Mouse (Mus musculus) forebrain, embryonic 13.5 days (tissue): Measurements from ENCODE around the gene Atox1. TPM values are rescaled to one million over a fixed set of nuclear protein-coding genes. Genes with fewer than 3 reads are reported as not detected.
"Not testable (repeated sequence)": the region's sequence is repeated elsewhere in the genome, so short reads cannot be mapped to it uniquely, and the experiment has no call there.

Experiments
- ATAC-seq: fragments of 200-750 bp; cut with Nextera tagmentation; 2 replicates; pipeline ENCODE4 v1.8.0; 2017
- H3K27ac ChIP-seq: fragments of 300-500 bp; sonication (generic); 2 replicates; pipeline ENCODE4 v1.5.1; 2015; ENCODE audit warnings: inconsistent platforms, mild to moderate bottlenecking, moderate library complexity
- H3K27me3 ChIP-seq: fragments of 300-500 bp; sonication (generic); 2 replicates; pipeline ENCODE4 v1.6.1; 2015; ENCODE audit warnings: mild to moderate bottlenecking, inconsistent platforms
- H3K36me3 ChIP-seq: fragments of 300-500 bp; sonication (generic); 2 replicates; pipeline ENCODE4 v1.6.1; 2015; ENCODE audit warnings: mild to moderate bottlenecking, inconsistent platforms; ENCODE audit not compliant: poor library complexity, severe bottlenecking
- H3K4me1 ChIP-seq: fragments of 300-500 bp; sonication (generic); 2 replicates; pipeline ENCODE4 v1.6.1; 2015; ENCODE audit warnings: inconsistent platforms
- H3K4me2 ChIP-seq: fragments of 300-500 bp; sonication (generic); 2 replicates; pipeline ENCODE4 v1.6.1; 2015; ENCODE audit warnings: inconsistent platforms, mild to moderate bottlenecking, moderate library complexity
- H3K4me3 ChIP-seq: fragments of 300-500 bp; sonication (generic); 2 replicates; pipeline ENCODE4 v1.5.1; 2015; ENCODE audit warnings: mild to moderate bottlenecking, inconsistent platforms
- H3K9ac ChIP-seq: fragments of 300-500 bp; sonication (generic); 2 replicates; pipeline ENCODE4 v1.6.1; 2015; ENCODE audit warnings: mild to moderate bottlenecking, inconsistent platforms
- H3K9me3 ChIP-seq: fragments of 300-500 bp; sonication (generic); replicated peaks from 2 replicates; pipeline ENCODE4 v1.6.1; 2016; ENCODE audit warnings: inconsistent platforms
- WGBS: fragments of 180-500 bp; shearing (Covaris S2); methylation state at CpG from one replicate; pipeline ENCODE4 v1.1.7; 2015; 5-methylcytosine and 5-hydroxymethylcytosine counted together
- polyA plus RNA-seq: library from polyadenylated mRNA; unstranded; fragments of >200 nt; fragmentation: Nextera tagmentation; extraction: Ambion mirVana; gene quantifications from 2 replicates; pipeline ENCODE4 v1.2.1, GENCODE M21; 2015

Gene Atox1
- polyA plus RNA-seq, 1 experiment from 2014 or later: 278 TPM

GRCm38 (mm10) chr11:55419678-55420307 lies 41.2 kb downstream of the Atox1 start:
- no peaks in the 10 kb centered on the region for H3K27me3 ChIP-seq
- H3K4me3 ChIP-seq: peak overlapping the region; percentile 37
- H3K9me3 ChIP-seq: no peaks in the 10 kb centered on the region
- no peaks in the 10 kb centered on the region for H3K36me3 ChIP-seq
- WGBS: 4% methylated on average over 9 of the region's 9 CpGs
- H3K27ac ChIP-seq: peak overlapping the region; percentile 44
- peaks cover 45% of the 10 kb centered on the region for H3K4me1 ChIP-seq
- ATAC-seq: peak; percentile 64
- H3K4me2 ChIP-seq: peak overlapping the region; percentile 63
- H3K9ac ChIP-seq: peak overlapping the region; percentile 64

- Histone ChIP-seq H3K4me3 (peak overlapping the region; percentile 37), H3K9me3 (no peaks in the 10 kb centered on the region), H3K27ac (peak overlapping the region; percentile 44), H3K4me1 (peaks cover 40% of the 10 kb centered on the region), H3K36me3 (no peaks in the 10 kb centered on the region), H3K9ac (peak overlapping the region; percentile 64), H3K27me3 (no peaks in the 10 kb centered on the region), H3K4me2 (peak overlapping the region; percentile 63)
- no peak; the same call in 1 of the 2 replicates for ATAC-seq
- 3% methylated on average over 4 of the region's 4 CpGs for WGBS
These were observed 41.8 kb downstream of the Atox1 start for GRCm38 (mm10) chr11:55419296-55419677.

- no peaks in the 10 kb centered on the region for H3K9me3 ChIP-seq
- WGBS: 8% methylated on average over 3 of the region's 3 CpGs
- H3K36me3 ChIP-seq: no peaks in the 10 kb centered on the region
- H3K9ac ChIP-seq: peak overlapping the region; percentile 51
- peak overlapping the region; percentile 10; the same call in 1 of the 2 replicates for H3K27ac ChIP-seq
- H3K27me3 ChIP-seq: no peaks in the 10 kb centered on the region
- ATAC-seq: no peak
- peak overlapping the region; percentile 63 for H3K4me2 ChIP-seq
- peak overlapping the region; percentile 37 for H3K4me3 ChIP-seq
- peaks cover 34% of the 10 kb centered on the region for H3K4me1 ChIP-seq
These were observed 42.4 kb downstream of the Atox1 start for GRCm38 (mm10) chr11:55418704-55419061.

GRCm38 (mm10) chr11:55417898-55418703 lies 42.9 kb downstream of the Atox1 start:
- no peaks in the 10 kb centered on the region for H3K36me3 ChIP-seq
- H3K4me3 ChIP-seq: peak overlapping the region; percentile 37
- peak overlapping the region; percentile 63 for H3K4me2 ChIP-seq
- ATAC-seq: peak; percentile 85
- peaks cover 30% of the 10 kb centered on the region for H3K4me1 ChIP-seq
- H3K9ac ChIP-seq: peak overlapping the region; percentile 58
- H3K27me3 ChIP-seq: no peaks in the 10 kb centered on the region
- WGBS: 1% methylated on average over 24 of the region's 24 CpGs
- H3K9me3 ChIP-seq: no peaks in the 10 kb centered on the region
- H3K27ac ChIP-seq: peak overlapping the region; percentile 58; the same call in 1 of the 2 replicates

- no peak for ATAC-seq
- WGBS: 87% methylated on average over 6 of the region's 6 CpGs
- no peaks in the 10 kb centered on the region for H3K27me3 ChIP-seq
- no peak overlapping the region for H3K9ac ChIP-seq
- H3K27ac ChIP-seq: no peak overlapping the region
- H3K36me3 ChIP-seq: no peaks in the 10 kb centered on the region
- H3K4me2 ChIP-seq: no peak overlapping the region
- H3K9me3 ChIP-seq: no peaks in the 10 kb centered on the region
- no peak overlapping the region for H3K4me3 ChIP-seq
- peaks cover 30% of the 10 kb centered on the region for H3K4me1 ChIP-seq
These were observed 44.3 kb downstream of the Atox1 start for GRCm38 (mm10) chr11:55416609-55417265.

GRCm38 (mm10) chr11:55415731-55416130 lies 45.3 kb downstream of the Atox1 start:
- H3K27ac ChIP-seq, H3K36me3 ChIP-seq, H3K9me3 ChIP-seq, H3K4me3 ChIP-seq, H3K27me3 ChIP-seq, ATAC-seq, H3K9ac ChIP-seq, H3K4me2 ChIP-seq: not testable (repeated sequence)
- 92% methylated on average over 6 of the region's 6 CpGs for WGBS
- H3K4me1 ChIP-seq: peaks cover 30% of the 10 kb centered on the region

GRCm38 (mm10) chr11:55415036-55415704 lies 45.9 kb downstream of the Atox1 start:
- Histone ChIP-seq H3K4me1 (peaks cover 29% of the 10 kb centered on the region), H3K27ac (peak overlapping the region; percentile 4; the same call in 1 of the 2 replicates), H3K9ac (no peak overlapping the region), H3K9me3 (no peaks in the 10 kb centered on the region), H3K36me3 (no peaks in the 10 kb centered on the region), H3K4me3 (no peak overlapping the region), H3K4me2 (no peak overlapping the region), H3K27me3 (no peaks in the 10 kb centered on the region)
- WGBS: 87% methylated on average over 9 of the region's 9 CpGs
- no peak for ATAC-seq

GRCm38 (mm10) chr11:55414314-55414713 lies 46.7 kb downstream of the Atox1 start:
- 80% methylated on average over 5 of the region's 5 CpGs for WGBS
- H3K9me3 ChIP-seq: no peaks in the 10 kb centered on the region
- H3K9ac ChIP-seq: no peak overlapping the region
- ATAC-seq: no peak
- H3K36me3 ChIP-seq: peaks cover 4% of the 10 kb centered on the region; the same call in 1 of the 2 replicates
- H3K27ac ChIP-seq: no peak overlapping the region
- H3K4me3 ChIP-seq: no peak overlapping the region
- H3K4me2 ChIP-seq: no peak overlapping the region
- peaks cover 21% of the 10 kb centered on the region for H3K4me1 ChIP-seq
- no peaks in the 10 kb centered on the region for H3K27me3 ChIP-seq

GRCm38 (mm10) chr11:55413416-55413796 lies 47.6 kb downstream of the Atox1 start:
- Histone ChIP-seq H3K4me3 (no peak overlapping the region), H3K36me3 (peaks cover 12% of the 10 kb centered on the region), H3K27ac (no peak overlapping the region), H3K9me3 (no peaks in the 10 kb centered on the region), H3K27me3 (no peaks in the 10 kb centered on the region), H3K4me2 (no peak overlapping the region), H3K9ac (no peak overlapping the region), H3K4me1 (peaks cover 12% of the 10 kb centered on the region)
- WGBS: 95% methylated on average over 2 of the region's 2 CpGs
- no peak for ATAC-seq

GRCm38 (mm10) chr11:55412680-55413415 lies 48.2 kb downstream of the Atox1 start:
- WGBS: 92% methylated on average over 10 of the region's 10 CpGs
- Histone ChIP-seq H3K27me3 (no peaks in the 10 kb centered on the region), H3K36me3 (peaks cover 17% of the 10 kb centered on the region), H3K9ac (no peak overlapping the region), H3K27ac (no peak overlapping the region), H3K9me3 (no peaks in the 10 kb centered on the region), H3K4me3 (no peak overlapping the region), H3K4me1 (peaks cover 6% of the 10 kb centered on the region), H3K4me2 (no peak overlapping the region)
- ATAC-seq: no peak

GRCm38 (mm10) chr11:55412034-55412433 lies 49.0 kb downstream of the Atox1 start:
- no peak for ATAC-seq
- WGBS: 90% methylated on average over 7 of the region's 7 CpGs

More at GRCm38 (mm10) chr11:55412034-55412433, 49.0 kb downstream of the Atox1 start:
- Histone ChIP-seq H3K36me3 (peaks cover 25% of the 10 kb centered on the region), H3K27ac (no peak overlapping the region), H3K4me3 (no peak overlapping the region), H3K9ac (no peak overlapping the region), H3K9me3 (no peaks in the 10 kb centered on the region), H3K4me2 (no peak overlapping the region), H3K4me1 (no peaks in the 10 kb centered on the region), H3K27me3 (no peaks in the 10 kb centered on the region)
